ENCODE assay signal across 17 mouse cellular contexts in genomic region chr5:137528247-137528968, GRCm38 (mm10). TPM values are rescaled to one million over a fixed set of nuclear protein-coding genes. Genes with fewer than 3 reads are reported as not detected.
DNase-seq lines count a peak whose midpoint lies in the region; ATAC-seq lines count a peak whose summit lies in the region.
"Had no signal": no experiment of that assay in that cellular context is flagged by ENCODE, and none has a peak within 500 bp of the region (broad histone marks: within the 10 kb centered on the region; RNA-seq: fewer than 3 reads in every experiment).

No protein-coding gene starts in this region.

- no peak for ATAC-seq in forebrain, embryonic 14.5 days
- no peak for ATAC-seq in limb, embryonic 12.5 days (ENCODE audit: insufficient number of reproducible peaks, insufficient read depth, low FRiP score, low TSS enrichment, low read depth)
- ATAC-seq in embryonic facial prominence, embryonic 15.5 days (ENCODE audit: insufficient number of reproducible peaks, low FRiP score, low TSS enrichment, low read depth), result no peak
- ATAC-seq in midbrain, embryonic 13.5 days, result no peak

- DNase-seq in forebrain, embryonic 10.5 days (ENCODE audit: extremely low spot score, low spot score), result no peak
- no peak for DNase-seq in forebrain, embryonic 14.5 days (ENCODE audit: low spot score)
- no peak for DNase-seq in limb, embryonic 10.5 days (ENCODE audit: low spot score)
- DNase-seq in right cerebral cortex, postnatal 25 days, result no peak
- DNase-seq in adrenal gland, adult 18-20 months (ENCODE audit: low spot score in 2 of 2), result no peak
- DNase-seq: B cell, adult 2 months; gastrocnemius, postnatal 25 days; heart, postnatal 10 days; liver, embryonic 13.5 days; right cerebral cortex, adult 18-20 months had no signal

- peaks cover 74% of the 10 kb centered on the region for H3K36me3 ChIP-seq in forebrain, embryonic 10.5 days (replicated peaks)
- peaks cover 66% of the 10 kb centered on the region for H3K36me3 ChIP-seq in forebrain, embryonic 14.5 days (ENCODE audit: control insufficient read depth, insufficient read depth, low read length)
- peaks cover 65% of the 10 kb centered on the region for H3K36me3 ChIP-seq in limb, embryonic 12.5 days
- peaks cover 72% of the 10 kb centered on the region for H3K36me3 ChIP-seq in limb, embryonic 10.5 days
- H3K36me3 ChIP-seq in embryonic facial prominence, embryonic 15.5 days, result peaks cover 65% of the 10 kb centered on the region
- H3K36me3 ChIP-seq in midbrain, embryonic 13.5 days, result peaks cover 67% of the 10 kb centered on the region

- WGBS in forebrain, embryonic 10.5 days, result 89% methylated on average over 22 of the region's 22 CpGs
- 85% methylated on average over 22 of the region's 22 CpGs for WGBS in forebrain, embryonic 14.5 days
- WGBS in limb, embryonic 12.5 days, result 84% methylated on average over 22 of the region's 22 CpGs
- WGBS in limb, embryonic 10.5 days, result 90% methylated on average over 22 of the region's 22 CpGs
- 80% methylated on average over 22 of the region's 22 CpGs for WGBS in embryonic facial prominence, embryonic 15.5 days
- 80% methylated on average over 22 of the region's 22 CpGs for WGBS in midbrain, embryonic 13.5 days

- H3K27me3 ChIP-seq in forebrain, embryonic 10.5 days (ENCODE audit: poor library complexity, severe bottlenecking), result no peaks in the 10 kb centered on the region
- no peaks in the 10 kb centered on the region for H3K27me3 ChIP-seq in forebrain, embryonic 14.5 days (replicated peaks; ENCODE audit: control insufficient read depth, insufficient read depth, low read length)
- no peaks in the 10 kb centered on the region for H3K27me3 ChIP-seq in limb, embryonic 12.5 days
- H3K27me3 ChIP-seq in limb, embryonic 10.5 days (ENCODE audit: low read depth, poor library complexity, severe bottlenecking), result no peaks in the 10 kb centered on the region
- H3K27me3 ChIP-seq in embryonic facial prominence, embryonic 15.5 days, result no peaks in the 10 kb centered on the region
- no peaks in the 10 kb centered on the region for H3K27me3 ChIP-seq in midbrain, embryonic 13.5 days
- H3K27me3 ChIP-seq: kidney, embryonic 15.5 days; liver, embryonic 13.5 days; neural tube, embryonic 12.5 days had no signal

- 0 out of 2 replicates have a peak overlapping the region, but pooled peaks have one; percentile 30 for H3K27ac ChIP-seq in forebrain, embryonic 10.5 days
- H3K27ac ChIP-seq in forebrain, embryonic 14.5 days (ENCODE audit: low read depth, low read length), result no peak overlapping the region
- H3K27ac ChIP-seq in limb, embryonic 12.5 days, result peak overlapping the region; percentile 17; the same call in 1 of the 2 replicates
- H3K27ac ChIP-seq in limb, embryonic 10.5 days, result no peak overlapping the region
- peak overlapping the region; percentile 22; the same call in 1 of the 2 replicates for H3K27ac ChIP-seq in embryonic facial prominence, embryonic 15.5 days (replicated peaks)
- H3K27ac ChIP-seq in midbrain, embryonic 13.5 days, result 0 out of 2 replicates have a peak overlapping the region, but pooled peaks have one; percentile 10
- H3K27ac ChIP-seq: liver, embryonic 13.5 days; macrophage; neural tube, embryonic 12.5 days had no signal

- H3K4me3 ChIP-seq in forebrain, embryonic 10.5 days, result peak overlapping the region; percentile 94; the same call in 1 of the 2 replicates
- H3K4me3 ChIP-seq in forebrain, embryonic 14.5 days (ENCODE audit: low read depth, low read length), result no peak overlapping the region
- H3K4me3 ChIP-seq in limb, embryonic 12.5 days (replicated peaks), result 0 out of 2 replicates have a peak overlapping the region, but pooled peaks have one; percentile 4
- no peak overlapping the region; the same call in 1 of the 2 replicates for H3K4me3 ChIP-seq in limb, embryonic 10.5 days
- H3K4me3 ChIP-seq in embryonic facial prominence, embryonic 15.5 days (replicated peaks), result no peak overlapping the region
- H3K4me3 ChIP-seq in midbrain, embryonic 13.5 days (replicated peaks), result no peak overlapping the region
- H3K4me3 ChIP-seq: kidney, embryonic 15.5 days; liver, embryonic 13.5 days; neural tube, embryonic 12.5 days had no signal

- no peak overlapping the region for H3K4me2 ChIP-seq in forebrain, embryonic 14.5 days (ENCODE audit: low read length)
- no peak overlapping the region for H3K4me2 ChIP-seq in limb, embryonic 12.5 days
- no peak overlapping the region for H3K4me2 ChIP-seq in embryonic facial prominence, embryonic 15.5 days (replicated peaks)
- no peak overlapping the region for H3K4me2 ChIP-seq in midbrain, embryonic 13.5 days (replicated peaks)
- H3K4me2 ChIP-seq: kidney, embryonic 15.5 days; liver, embryonic 13.5 days had no signal

- H3K9me3 ChIP-seq in forebrain, embryonic 10.5 days, result no peaks in the 10 kb centered on the region
- no peaks in the 10 kb centered on the region for H3K9me3 ChIP-seq in forebrain, embryonic 14.5 days (replicated peaks; ENCODE audit: control insufficient read depth, low read length)
- no peaks in the 10 kb centered on the region for H3K9me3 ChIP-seq in limb, embryonic 12.5 days
- H3K9me3 ChIP-seq in limb, embryonic 10.5 days (replicated peaks), result no peaks in the 10 kb centered on the region
- no peaks in the 10 kb centered on the region for H3K9me3 ChIP-seq in embryonic facial prominence, embryonic 15.5 days (replicated peaks)
- H3K9me3 ChIP-seq in midbrain, embryonic 13.5 days, result no peaks in the 10 kb centered on the region
- H3K9me3 ChIP-seq: kidney, embryonic 15.5 days; liver, embryonic 13.5 days; neural tube, embryonic 12.5 days had no signal

- H3K4me1 ChIP-seq in forebrain, embryonic 10.5 days, result peaks cover 62% of the 10 kb centered on the region
- peaks cover 7% of the 10 kb centered on the region; the same call in 1 of the 2 replicates for H3K4me1 ChIP-seq in forebrain, embryonic 14.5 days (ENCODE audit: control insufficient read depth, insufficient read depth, low read length)
- peaks cover 37% of the 10 kb centered on the region for H3K4me1 ChIP-seq in limb, embryonic 12.5 days (replicated peaks)
- peaks cover 47% of the 10 kb centered on the region for H3K4me1 ChIP-seq in limb, embryonic 10.5 days
- H3K4me1 ChIP-seq in embryonic facial prominence, embryonic 15.5 days, result peaks cover 45% of the 10 kb centered on the region
- peaks cover 53% of the 10 kb centered on the region for H3K4me1 ChIP-seq in midbrain, embryonic 13.5 days (replicated peaks)

- H3K9ac ChIP-seq in forebrain, embryonic 14.5 days (ENCODE audit: low read length), result no peak overlapping the region
- H3K9ac ChIP-seq in limb, embryonic 12.5 days (replicated peaks), result 0 out of 2 replicates have a peak overlapping the region, but pooled peaks have one; percentile 12
- peak overlapping the region; percentile 21; the same call in 1 of the 2 replicates for H3K9ac ChIP-seq in embryonic facial prominence, embryonic 15.5 days
- peak overlapping the region; percentile 33; the same call in 1 of the 2 replicates for H3K9ac ChIP-seq in midbrain, embryonic 13.5 days (replicated peaks)
- H3K9ac ChIP-seq: kidney, embryonic 15.5 days; liver, embryonic 13.5 days; neural tube, embryonic 12.5 days had no signal

RNA-seq across cellular contexts. Expression of gene Epo, which starts 4.6 kb away (rescaled TPM):
- 2.9 and 4.8 TPM in 2 replicates for polyA plus RNA-seq in forebrain, embryonic 10.5 days (2016; fragmentation: Nextera tagmentation; extraction: Ambion mirVana)
- not detected in 2 replicates for polyA plus RNA-seq in forebrain, embryonic 14.5 days (2014; fragmentation: Nextera tagmentation; extraction: Ambion mirVana)
- polyA plus RNA-seq in limb, embryonic 12.5 days (2016; fragmentation: Nextera tagmentation; extraction: Ambion mirVana), result 0.71 TPM in 1 of 2 replicates, not detected in the other
- 1.5 and 2.4 TPM in 2 replicates for polyA plus RNA-seq in limb, embryonic 10.5 days (2016; fragmentation: Nextera tagmentation; extraction: Ambion mirVana)
- polyA plus RNA-seq in embryonic facial prominence, embryonic 15.5 days (2015; fragmentation: Nextera tagmentation; extraction: Ambion mirVana), result not detected in 2 replicates
- polyA plus RNA-seq in midbrain, embryonic 13.5 days (2015; fragmentation: Nextera tagmentation; extraction: Ambion mirVana), result not detected in 2 replicates
- total RNA-seq in adrenal gland, adult 18-20 months (2021), result not detected
- total RNA-seq: gastrocnemius, postnatal 25 days; heart, postnatal 10 days; layer of hippocampus, postnatal 36 days had no signal
- polyA plus RNA-seq: macrophage; neural tube, embryonic 12.5 days had no signal

RNA-seq across cellular contexts. Expression of gene Gnb2, which starts 4.9 kb away (rescaled TPM):
- 287 and 288 TPM in 2 replicates for polyA plus RNA-seq in forebrain, embryonic 10.5 days (2016; fragmentation: Nextera tagmentation; extraction: Ambion mirVana)
- polyA plus RNA-seq in forebrain, embryonic 14.5 days (2014; fragmentation: Nextera tagmentation; extraction: Ambion mirVana), result 598 and 644 TPM in 2 replicates
- polyA plus RNA-seq in limb, embryonic 12.5 days (2016; fragmentation: Nextera tagmentation; extraction: Ambion mirVana), result 337 and 349 TPM in 2 replicates
- polyA plus RNA-seq in limb, embryonic 10.5 days (2016; fragmentation: Nextera tagmentation; extraction: Ambion mirVana), result 257 and 295 TPM in 2 replicates
- 442 and 451 TPM in 2 replicates for polyA plus RNA-seq in embryonic facial prominence, embryonic 15.5 days (2015; fragmentation: Nextera tagmentation; extraction: Ambion mirVana)
- 520 and 545 TPM in 2 replicates for polyA plus RNA-seq in midbrain, embryonic 13.5 days (2015; fragmentation: Nextera tagmentation; extraction: Ambion mirVana)
- 100 to 1,000 TPM; 517 to 525 TPM for total RNA-seq in adrenal gland, adult 18-20 months (2021)

RNA-seq across cellular contexts. Expression of gene Gigyf1, which starts 10.1 kb away (rescaled TPM):
- polyA plus RNA-seq in forebrain, embryonic 10.5 days (2016; fragmentation: Nextera tagmentation; extraction: Ambion mirVana), result 13.5 and 14.0 TPM in 2 replicates
- 11.5 and 13.0 TPM in 2 replicates for polyA plus RNA-seq in forebrain, embryonic 14.5 days (2014; fragmentation: Nextera tagmentation; extraction: Ambion mirVana)
- 17.0 and 17.7 TPM in 2 replicates for polyA plus RNA-seq in limb, embryonic 12.5 days (2016; fragmentation: Nextera tagmentation; extraction: Ambion mirVana)
- polyA plus RNA-seq in limb, embryonic 10.5 days (2016; fragmentation: Nextera tagmentation; extraction: Ambion mirVana), result 13.5 and 14.6 TPM in 2 replicates
- 12.7 and 15.5 TPM in 2 replicates for polyA plus RNA-seq in embryonic facial prominence, embryonic 15.5 days (2015; fragmentation: Nextera tagmentation; extraction: Ambion mirVana)
- polyA plus RNA-seq in midbrain, embryonic 13.5 days (2015; fragmentation: Nextera tagmentation; extraction: Ambion mirVana), result 19.6 and 20.5 TPM in 2 replicates
- 10 to 100 TPM; 27.6 to 36.4 TPM for total RNA-seq in adrenal gland, adult 18-20 months (2021)

RNA-seq across cellular contexts. Expression of gene Actl6b, which starts 24.9 kb away (rescaled TPM):
- 2.0 and 4.8 TPM in 2 replicates for polyA plus RNA-seq in forebrain, embryonic 10.5 days (2016; fragmentation: Nextera tagmentation; extraction: Ambion mirVana)
- 184 and 201 TPM in 2 replicates for polyA plus RNA-seq in forebrain, embryonic 14.5 days (2014; fragmentation: Nextera tagmentation; extraction: Ambion mirVana)
- 0.68 TPM in 1 of 2 replicates, not detected in the other for polyA plus RNA-seq in limb, embryonic 12.5 days (2016; fragmentation: Nextera tagmentation; extraction: Ambion mirVana)
- not detected in 2 replicates for polyA plus RNA-seq in limb, embryonic 10.5 days (2016; fragmentation: Nextera tagmentation; extraction: Ambion mirVana)
- polyA plus RNA-seq in embryonic facial prominence, embryonic 15.5 days (2015; fragmentation: Nextera tagmentation; extraction: Ambion mirVana), result 1.4 and 2.8 TPM in 2 replicates
- polyA plus RNA-seq in midbrain, embryonic 13.5 days (2015; fragmentation: Nextera tagmentation; extraction: Ambion mirVana), result 231 and 235 TPM in 2 replicates
- total RNA-seq in adrenal gland, adult 18-20 months (2021), result 1 to 10 TPM; 2.5 to 4.9 TPM
- total RNA-seq: gastrocnemius, postnatal 25 days; heart, postnatal 10 days had no signal
- polyA plus RNA-seq: macrophage had no signal

RNA-seq across cellular contexts. Expression of gene Pop7, which starts 26.1 kb away (rescaled TPM):
- 56.1 and 59.4 TPM in 2 replicates for polyA plus RNA-seq in forebrain, embryonic 10.5 days (2016; fragmentation: Nextera tagmentation; extraction: Ambion mirVana)
- 81.2 and 98.0 TPM in 2 replicates for polyA plus RNA-seq in forebrain, embryonic 14.5 days (2014; fragmentation: Nextera tagmentation; extraction: Ambion mirVana)
- polyA plus RNA-seq in limb, embryonic 12.5 days (2016; fragmentation: Nextera tagmentation; extraction: Ambion mirVana), result 48.0 and 52.7 TPM in 2 replicates
- 53.2 and 63.4 TPM in 2 replicates for polyA plus RNA-seq in limb, embryonic 10.5 days (2016; fragmentation: Nextera tagmentation; extraction: Ambion mirVana)
- 45.1 and 45.9 TPM in 2 replicates for polyA plus RNA-seq in embryonic facial prominence, embryonic 15.5 days (2015; fragmentation: Nextera tagmentation; extraction: Ambion mirVana)
- 74.0 and 82.0 TPM in 2 replicates for polyA plus RNA-seq in midbrain, embryonic 13.5 days (2015; fragmentation: Nextera tagmentation; extraction: Ambion mirVana)
- 10 to 100 TPM; 23.5 to 24.7 TPM for total RNA-seq in adrenal gland, adult 18-20 months (2021)

Comparison
In these comparisons a context has a peak if more than half of its experiments do, and no peak if none do; other contexts are left out.
1. H3K27ac ChIP-seq: peak in forebrain, embryonic 10.5 days (single experiment), limb, embryonic 12.5 days (single experiment), embryonic facial prominence, embryonic 15.5 days (single experiment) and midbrain, embryonic 13.5 days (single experiment); none in forebrain, embryonic 14.5 days (single experiment) and limb, embryonic 10.5 days (single experiment).
2. H3K4me3 ChIP-seq: peak in forebrain, embryonic 10.5 days (single experiment) and limb, embryonic 12.5 days (single experiment); none in forebrain, embryonic 14.5 days (single experiment), limb, embryonic 10.5 days (single experiment), embryonic facial prominence, embryonic 15.5 days (single experiment) and midbrain, embryonic 13.5 days (single experiment).